Mouse (Mus musculus) liver, embryonic 14.5 days (tissue): ENCODE measurements around the gene Zfp385b. TPM values are rescaled to one million over a fixed set of nuclear protein-coding genes. Genes with fewer than 3 reads are reported as not detected.

Source experiments
- ATAC-seq: fragments of 200-750 bp; cut with Nextera tagmentation; 2 replicates; pipeline ENCODE4 v1.8.0; 2017; ENCODE audit warnings: moderate number of reproducible peaks, mild to moderate bottlenecking, moderate library complexity; ENCODE audit not compliant: insufficient read depth
- DNase-seq, 3 experiments: peaks; one replicate each; pipeline ENCODE4 v3.0.0-alpha.2; 2012 to 2013; ENCODE audit warnings: low read depth in 3 of 3, low spot score in 3 of 3
- H3K27ac ChIP-seq: fragments of 300-500 bp; sonication (generic); 2 replicates; pipeline ENCODE4 v1.5.1; 2014; ENCODE audit warnings: moderate library complexity, mild to moderate bottlenecking, control low read depth, inconsistent platforms
- H3K27me3 ChIP-seq: fragments of 300-500 bp; sonication (generic); 2 replicates; pipeline ENCODE4 v1.6.1; 2014; ENCODE audit warnings: mild to moderate bottlenecking, low read length, moderate library complexity; ENCODE audit not compliant: control insufficient read depth, insufficient read depth
- H3K36me3 ChIP-seq: fragments of 300-500 bp; sonication (generic); replicated peaks from 2 replicates; pipeline ENCODE4 v1.6.1; 2014; ENCODE audit warnings: low read depth; ENCODE audit not compliant: control insufficient read depth, insufficient read depth
- H3K4me1 ChIP-seq, 2 experiments: fragments of 200-500 bp in 1 of 2; fragments of 300-500 bp in 1 of 2; sonication (generic) in 1 of 2; replicated peaks; 2 replicates each; pipeline ENCODE4 v1.6.1; 2012 to 2014; ENCODE audit warnings: antibody characterized with exemption in 1 of 2, inconsistent platforms in 1 of 2, low read length in 1 of 2; ENCODE audit not compliant: control insufficient read depth in 2 of 2, insufficient read depth in 2 of 2
- H3K4me2 ChIP-seq: fragments of 300-500 bp; sonication (generic); 2 replicates; pipeline ENCODE4 v1.6.1; 2014; ENCODE audit warnings: low read depth, mild to moderate bottlenecking, control low read depth, moderate library complexity
- H3K4me3 ChIP-seq, 2 experiments: fragments of 200-500 bp in 1 of 2; fragments of 300-500 bp in 1 of 2; sonication (generic) in 1 of 2; 2 replicates each; pipeline ENCODE4 v1.5.1; 2012 to 2014; ENCODE audit warnings: low read depth in 2 of 2, low read length in 2 of 2, mild to moderate bottlenecking in 2 of 2, control low read depth in 1 of 2, inconsistent platforms in 1 of 2, moderate library complexity in 1 of 2; ENCODE audit not compliant: insufficient read depth in 1 of 2
- H3K9ac ChIP-seq: fragments of 300-500 bp; sonication (generic); replicated peaks from 2 replicates; pipeline ENCODE4 v1.6.1; 2014; ENCODE audit warnings: mild to moderate bottlenecking, control low read depth, moderate library complexity
- H3K9me3 ChIP-seq: fragments of 300-500 bp; sonication (generic); 2 replicates; pipeline ENCODE4 v1.6.1; 2016; ENCODE audit warnings: low read length, mixed read lengths; ENCODE audit not compliant: control insufficient read depth
- CTCF ChIP-seq: IDR thresholded peaks from 2 replicates; pipeline ENCODE4 v1.5.1; 2016; ENCODE audit warnings: antibody characterized with exemption, low read depth, control low read depth
- EP300 ChIP-seq: IDR thresholded peaks from 2 replicates; pipeline ENCODE4 v1.6.1; 2016; ENCODE audit warnings: antibody characterized with exemption, low read depth
- WGBS: fragments of 180-500 bp; shearing (Covaris S2); extraction: QIAGEN DNeasy Blood & Tissue Kit; methylation state at CpG from one replicate; pipeline ENCODE4 v1.1.7; 2014; ENCODE audit not compliant: insufficient replicate concordance; 5-methylcytosine and 5-hydroxymethylcytosine counted together
- polyA plus RNA-seq, 2 experiments: library from polyadenylated mRNA; depleted of rRNA in 1 of 2; stranded (reverse) in 1 of 2; unstranded in 1 of 2; fragments of >200 nt; fragmentation: Nextera tagmentation in 1 of 2; extraction: Ambion mirVana in 1 of 2; gene quantifications; 2 replicates each; pipeline versions ENCODE4 v1.2.1 to v1.2.3; 2012 to 2014

Zfp385b gene
- polyA plus RNA-seq, 2 experiments = 2.8 TPM

DNA sequence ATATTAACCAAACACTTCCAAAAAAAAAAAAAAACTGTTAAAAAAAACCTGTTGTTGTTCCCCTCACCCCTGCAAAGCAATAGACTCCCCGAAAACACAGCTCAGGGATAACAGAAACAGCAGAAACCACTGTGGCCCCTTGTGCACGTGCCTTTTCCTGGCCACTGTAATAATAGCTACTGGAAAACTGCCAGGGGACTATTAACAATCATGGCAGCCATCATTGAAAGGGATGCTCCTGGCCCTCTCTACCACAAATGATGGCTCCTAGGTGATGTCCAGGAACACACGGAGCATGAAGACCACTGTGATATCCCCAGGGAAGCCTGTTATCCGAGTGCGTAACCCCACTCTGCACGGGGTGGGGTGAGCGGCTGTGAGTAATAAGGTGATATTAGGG is 304.4 kb downstream of the Zfp385b start:
- Histone ChIP-seq H3K27me3 (no peaks in the 10 kb centered on the region), H3K36me3 (no peaks in the 10 kb centered on the region), H3K4me2 (no peak overlapping the region; the same call in 1 of the 2 replicates), H3K4me3 (no peak overlapping the region), H3K9me3 (no peaks in the 10 kb centered on the region), H3K9ac (no peak overlapping the region), H3K4me1 (peaks cover 19 to 36% of the 10 kb centered on the region in 2 experiments), H3K27ac (no peak overlapping the region)
- no peak for TF ChIP-seq CTCF
- TF ChIP-seq EP300 = no peak
- ATAC-seq = no peak
- 58% methylated on average over 7 of the region's 7 CpGs for WGBS
- DNase-seq = no peak

DNA sequence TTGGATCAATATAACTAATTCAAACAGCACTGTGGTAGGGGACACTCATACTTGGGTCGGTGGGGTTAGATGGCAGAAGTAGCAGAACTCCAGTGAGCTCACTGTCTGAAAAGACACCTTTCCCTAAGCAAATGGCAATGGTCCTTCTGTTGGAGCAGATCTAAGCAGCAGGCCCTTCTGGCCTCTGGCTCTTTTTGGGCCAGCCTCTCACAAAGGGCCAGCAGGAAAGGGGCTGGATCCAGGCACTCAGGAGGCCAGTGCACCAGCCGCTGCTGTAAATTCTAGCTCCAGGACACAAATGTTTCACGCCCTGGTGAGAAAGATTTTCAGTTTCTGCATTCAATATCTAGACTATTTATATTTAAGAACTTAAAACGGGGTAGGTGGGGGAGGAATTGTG is 305.0 kb downstream of the Zfp385b start:
- WGBS = 67% methylated on average over 4 of the region's 4 CpGs
- H3K4me1 ChIP-seq = peaks cover 19 to 34% of the 10 kb centered on the region in 2 experiments
- H3K27ac ChIP-seq = no peak overlapping the region
- DNase-seq = no peak
- TF ChIP-seq CTCF = no peak
- TF ChIP-seq EP300 = no peak
- no peaks in the 10 kb centered on the region for H3K27me3 ChIP-seq
- H3K9me3 ChIP-seq = no peaks in the 10 kb centered on the region
- no peak overlapping the region for H3K9ac ChIP-seq
- no peak overlapping the region for H3K4me3 ChIP-seq
- H3K4me2 ChIP-seq = no peak overlapping the region
- ATAC-seq = no peak
- no peaks in the 10 kb centered on the region for H3K36me3 ChIP-seq

DNA sequence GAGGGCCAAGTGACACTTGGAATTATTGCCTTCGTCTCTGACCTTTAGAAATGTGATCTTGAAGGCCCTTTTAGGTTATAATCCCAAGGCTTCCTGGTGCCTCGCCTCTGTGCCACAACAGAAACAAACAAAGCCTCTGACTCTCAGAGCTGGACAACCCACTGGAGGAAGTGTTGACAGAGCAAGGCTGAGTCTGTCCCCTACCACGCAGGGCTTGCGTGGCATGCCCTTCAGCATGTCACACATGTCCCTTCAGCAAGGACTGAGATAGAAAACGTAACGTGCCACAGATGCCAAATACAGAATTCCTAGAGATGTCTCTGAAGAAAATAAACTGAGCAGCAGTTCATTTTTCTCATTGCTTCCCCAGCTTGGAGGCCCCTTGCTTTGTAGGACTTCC is 310.7 kb downstream of the Zfp385b start:
- DNase-seq = no peak
- WGBS = 67% methylated on average over 6 of the region's 6 CpGs
- Histone ChIP-seq H3K4me3 (no peak overlapping the region), H3K27me3 (no peaks in the 10 kb centered on the region), H3K4me1 (peaks cover 7 to 16% of the 10 kb centered on the region in 2 experiments), H3K4me2 (no peak overlapping the region), H3K9me3 (no peaks in the 10 kb centered on the region), H3K36me3 (no peaks in the 10 kb centered on the region), H3K27ac (no peak overlapping the region), H3K9ac (no peak overlapping the region)
- no peak for ATAC-seq
- TF ChIP-seq EP300 = no peak
- TF ChIP-seq CTCF = no peak

DNA sequence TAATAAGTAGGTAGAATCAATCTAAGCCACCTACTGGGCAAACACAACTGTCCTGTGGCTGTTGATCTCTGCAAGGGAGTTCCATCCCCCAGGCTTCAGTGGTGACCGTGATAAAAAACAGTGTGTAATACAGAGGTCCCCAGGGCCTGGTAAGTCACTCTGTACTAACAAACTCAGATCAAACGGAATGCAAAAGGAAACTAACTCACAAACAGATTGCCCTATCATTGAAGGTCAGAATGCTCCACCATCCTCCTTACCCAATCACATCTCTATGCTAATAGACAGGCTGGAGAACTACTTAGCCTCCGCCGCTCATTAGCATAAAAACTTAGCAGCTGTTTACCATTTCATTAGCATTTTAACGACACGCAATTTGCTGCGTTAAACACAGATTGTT is 313.1 kb downstream of the Zfp385b start:
- DNase-seq (no peak), ATAC-seq (peak; percentile 55)
- peak overlapping the region in 1 of 2 experiments; percentile 18; a peak in 1 of 4 replicates for H3K4me3 ChIP-seq
- H3K4me1 ChIP-seq = peaks cover 21 to 35% of the 10 kb centered on the region in 2 experiments
- TF ChIP-seq CTCF (no peak), EP300 (no peak)
- H3K4me2 ChIP-seq = peak overlapping the region; percentile 52
- H3K27ac ChIP-seq = no peak overlapping the region; the same call in 1 of the 2 replicates
- no peak overlapping the region for H3K9ac ChIP-seq
- no peaks in the 10 kb centered on the region for H3K36me3 ChIP-seq
- no peaks in the 10 kb centered on the region for H3K9me3 ChIP-seq
- H3K27me3 ChIP-seq = no peaks in the 10 kb centered on the region
- 7% methylated on average over 7 of the region's 7 CpGs for WGBS

DNA sequence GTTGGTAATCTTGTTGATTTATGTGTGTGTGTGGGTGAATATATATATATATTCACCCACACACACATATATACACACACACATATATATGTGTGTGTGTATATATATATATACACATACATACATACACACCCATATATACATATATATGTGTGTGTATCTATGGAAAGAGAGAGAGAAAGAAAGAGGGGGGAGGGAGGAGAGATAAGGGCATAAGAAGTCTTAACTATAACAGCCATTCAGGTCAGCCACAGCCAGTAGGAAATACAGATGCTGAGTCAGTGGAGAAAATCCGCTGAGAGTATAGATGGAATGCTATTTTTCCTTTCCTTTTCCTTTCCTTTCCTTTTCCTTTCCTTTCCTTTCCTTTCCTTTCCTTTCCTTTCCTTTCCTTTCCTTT is 313.8 kb downstream of the Zfp385b start:
- Histone ChIP-seq H3K4me1 (peaks cover 21 to 35% of the 10 kb centered on the region in 2 experiments), H3K27me3 (no peaks in the 10 kb centered on the region), H3K9ac (no peak overlapping the region), H3K9me3 (no peaks in the 10 kb centered on the region), H3K27ac (no peak overlapping the region), H3K4me2 (no peak overlapping the region), H3K36me3 (no peaks in the 10 kb centered on the region), H3K4me3 (no peak overlapping the region)
- WGBS = 27% methylated on average over 1 of the region's 1 CpGs
- ATAC-seq = peak; percentile 47; the same call in 1 of the 2 replicates
- TF ChIP-seq CTCF = no peak
- peak; percentile 43; the same call in 1 of the 2 replicates for TF ChIP-seq EP300
- no peak for DNase-seq
